Mouse (Mus musculus) heart, postnatal 0 days (tissue): ENCODE results near the gene C2cd2.

Experiments used
- CTCF ChIP-seq: IDR thresholded peaks from 2 replicates; pipeline ENCODE4 v1.5.1; 2016; ENCODE audit warnings: antibody characterized with exemption, control low read depth, low read depth
- EP300 ChIP-seq: IDR thresholded peaks from 2 replicates; pipeline ENCODE4 v1.6.1; 2016; ENCODE audit warnings: antibody characterized with exemption, low read depth

DNA sequence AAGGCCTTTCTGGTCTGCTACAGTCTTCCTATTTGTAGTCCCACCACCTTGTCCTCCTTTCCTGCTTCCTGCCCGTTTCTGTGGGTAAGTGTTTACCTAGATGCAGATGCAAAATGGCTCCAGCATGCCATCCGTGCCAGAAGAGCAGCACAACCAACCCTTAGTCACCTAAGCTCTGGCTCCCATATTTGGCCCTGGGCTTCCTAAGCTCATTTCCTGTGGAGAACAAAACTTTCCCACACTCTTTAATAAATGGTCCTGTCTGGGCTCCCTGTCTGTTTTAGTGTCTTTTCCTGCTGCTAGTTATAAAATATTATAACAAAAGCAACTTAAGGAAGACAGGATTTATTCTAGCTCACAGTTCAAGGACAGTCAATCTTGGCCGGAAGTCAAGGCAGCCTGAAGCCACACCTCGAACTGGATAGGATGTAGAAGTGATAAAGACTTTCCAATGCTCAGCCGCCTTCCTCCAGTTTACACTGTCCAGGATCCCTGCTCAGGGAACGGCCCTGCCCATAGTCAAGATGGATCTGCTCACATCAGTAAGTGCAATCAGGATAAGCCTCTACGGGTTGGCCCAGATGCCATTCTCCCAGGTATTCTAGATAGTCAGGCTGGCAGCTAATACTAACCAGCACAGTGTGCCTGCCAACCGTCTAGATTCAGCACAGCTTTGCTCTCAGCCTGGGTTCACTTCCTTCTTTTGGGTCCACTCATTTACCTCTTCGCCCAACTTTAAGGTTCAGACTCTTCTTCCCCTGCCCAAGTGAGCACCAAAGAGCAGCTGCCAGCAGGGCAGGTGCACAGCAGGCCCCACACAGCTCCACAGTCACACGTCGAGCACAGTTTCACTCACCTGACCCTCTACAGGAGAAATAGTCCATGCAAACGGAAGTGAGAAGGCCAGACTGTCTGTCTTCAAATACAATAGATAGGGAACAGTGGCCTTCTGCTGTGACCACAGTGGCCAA, 117.1 kb downstream of the C2cd2 start:
- no peak for TF ChIP-seq CTCF
- TF ChIP-seq EP300, result no peak
